Mouse (Mus musculus): Measurements from ENCODE around the gene Psmd9.

Gene Psmd9

GRCm38 (mm10) chr5:123137044-123137909 lies 31.9 kb upstream of the Psmd9 start:
- no peak for ATAC-seq (ENCODE audit: low TSS enrichment)

- no peak for ATAC-seq (ENCODE audit: low TSS enrichment)
These were observed 31.3 kb upstream of the Psmd9 start for GRCm38 (mm10) chr5:123137910-123138229.

- no peak for ATAC-seq (ENCODE audit: low TSS enrichment)
These were observed 30.8 kb upstream of the Psmd9 start for GRCm38 (mm10) chr5:123138230-123138911.

GRCm38 (mm10) chr5:123138953-123139721 lies 30.1 kb upstream of the Psmd9 start:
- ATAC-seq (ENCODE audit: low TSS enrichment): peak; percentile 36

DNA sequence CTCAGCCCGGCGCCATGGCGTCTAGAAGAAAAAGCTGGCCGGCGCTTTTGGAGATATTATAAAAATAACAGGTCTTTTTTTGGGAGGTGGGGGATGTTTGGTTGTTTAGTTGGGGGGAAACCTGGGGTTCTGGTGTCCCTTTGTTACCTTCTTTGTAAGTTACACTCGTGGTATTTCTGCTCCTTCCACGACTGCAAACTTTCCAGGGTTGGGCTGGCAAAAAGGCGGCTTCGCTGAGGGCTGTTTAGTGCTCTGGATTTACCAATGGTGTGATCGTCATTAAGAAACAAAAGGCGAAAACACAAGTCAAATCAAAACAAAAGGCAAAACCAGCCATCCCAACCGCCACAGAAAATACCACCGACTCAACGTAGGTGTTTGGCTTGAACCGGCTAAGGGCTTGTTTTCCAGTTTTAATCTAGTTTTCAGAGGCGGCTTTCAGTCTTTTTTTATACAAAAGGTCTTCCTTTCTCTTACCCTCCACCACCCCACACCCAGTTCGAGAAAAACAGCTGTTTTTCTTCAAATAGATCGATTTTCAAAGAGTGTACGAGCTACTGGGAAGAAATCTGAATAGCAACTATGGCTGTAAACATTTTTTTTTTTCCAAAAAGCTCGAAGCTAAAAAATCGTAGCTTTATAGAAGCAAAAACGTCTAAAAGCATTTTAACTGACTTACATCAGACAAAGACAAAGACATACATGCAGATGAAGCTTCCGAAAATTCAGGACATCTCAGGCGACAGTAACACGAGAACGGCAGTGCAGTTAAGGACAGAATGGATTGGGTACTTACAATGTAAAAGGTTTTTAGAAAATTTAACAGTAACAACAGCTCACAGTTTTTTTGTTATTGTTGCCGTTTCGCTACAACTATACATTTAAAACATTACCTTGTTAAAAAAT lies 29.2 kb upstream of the Psmd9 start:
- no peak for ATAC-seq (ENCODE audit: low TSS enrichment)

DNA sequence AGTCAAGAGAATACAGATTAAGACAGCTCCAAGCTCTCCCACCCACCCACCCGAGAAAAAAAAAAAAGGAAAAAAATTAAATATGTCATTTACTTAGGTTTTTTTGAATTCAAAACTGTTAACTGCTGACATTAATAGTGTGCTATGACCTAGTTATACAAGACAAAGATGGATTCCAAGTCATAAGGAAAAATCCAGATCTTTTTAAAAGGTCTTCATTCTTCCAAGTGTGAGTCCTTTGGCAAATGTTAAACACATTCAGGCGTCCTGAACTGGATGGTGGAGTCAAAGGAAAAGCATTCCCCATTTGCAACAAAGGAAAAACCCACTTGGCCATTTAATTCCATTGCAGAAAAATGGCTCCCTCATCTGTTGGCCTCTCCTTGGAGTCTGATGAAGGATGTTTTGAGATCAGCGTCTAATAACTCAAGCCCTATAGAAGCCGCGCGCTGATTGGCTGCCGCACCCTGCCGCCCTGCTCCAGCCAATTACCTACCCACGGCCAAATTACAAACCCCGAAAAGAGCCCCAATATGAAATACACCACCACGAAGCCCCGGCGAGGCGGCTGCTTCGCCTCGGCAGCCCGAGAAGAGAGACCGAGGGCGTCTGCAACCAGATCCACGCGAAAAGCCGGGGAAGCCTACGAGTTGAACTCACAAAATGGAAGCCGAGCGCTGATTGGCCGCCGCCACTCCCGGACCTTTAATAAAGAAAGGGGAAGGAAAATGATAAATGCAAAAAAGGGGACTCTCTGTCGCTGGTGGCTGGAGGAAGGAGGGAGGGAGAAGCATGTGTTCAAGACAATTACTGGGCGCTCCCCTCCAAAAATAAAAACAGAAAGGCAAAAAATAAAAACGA lies 28.3 kb upstream of the Psmd9 start:
- peak; percentile 50 for ATAC-seq (ENCODE audit: low TSS enrichment)

DNA sequence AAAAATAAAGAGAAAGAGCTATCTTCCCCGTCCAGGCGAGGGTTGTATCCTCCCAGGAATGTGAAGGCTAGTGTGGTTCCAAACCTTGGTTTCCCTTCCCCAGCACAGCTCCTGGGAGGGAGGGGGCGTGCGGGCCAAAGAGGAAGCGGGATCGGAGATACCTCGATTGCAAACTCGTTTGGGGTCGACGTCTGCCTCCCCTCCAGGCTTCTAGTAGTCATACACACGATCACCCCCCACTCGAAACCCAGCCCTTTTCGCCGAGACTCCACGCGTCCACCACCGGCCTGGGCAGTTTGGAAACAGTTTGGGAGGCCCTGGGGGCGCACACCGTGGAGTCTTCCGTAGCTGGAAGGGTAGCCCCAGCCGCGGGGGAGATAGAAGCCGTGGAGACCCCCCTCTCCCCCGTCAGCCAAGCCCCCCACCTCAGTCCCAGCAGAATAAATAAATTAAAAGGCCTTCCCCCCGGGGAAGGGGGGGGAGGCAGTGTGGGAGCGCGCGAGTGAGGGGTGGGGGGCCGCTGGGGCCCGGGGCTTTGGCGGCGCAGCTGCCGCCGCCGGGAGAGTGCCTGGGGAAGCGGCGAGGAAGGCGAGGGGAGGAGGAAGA lies 27.6 kb upstream of the Psmd9 start:
- peak; percentile 17; the same call in 1 of the 2 replicates for ATAC-seq (ENCODE audit: low TSS enrichment)

DNA sequence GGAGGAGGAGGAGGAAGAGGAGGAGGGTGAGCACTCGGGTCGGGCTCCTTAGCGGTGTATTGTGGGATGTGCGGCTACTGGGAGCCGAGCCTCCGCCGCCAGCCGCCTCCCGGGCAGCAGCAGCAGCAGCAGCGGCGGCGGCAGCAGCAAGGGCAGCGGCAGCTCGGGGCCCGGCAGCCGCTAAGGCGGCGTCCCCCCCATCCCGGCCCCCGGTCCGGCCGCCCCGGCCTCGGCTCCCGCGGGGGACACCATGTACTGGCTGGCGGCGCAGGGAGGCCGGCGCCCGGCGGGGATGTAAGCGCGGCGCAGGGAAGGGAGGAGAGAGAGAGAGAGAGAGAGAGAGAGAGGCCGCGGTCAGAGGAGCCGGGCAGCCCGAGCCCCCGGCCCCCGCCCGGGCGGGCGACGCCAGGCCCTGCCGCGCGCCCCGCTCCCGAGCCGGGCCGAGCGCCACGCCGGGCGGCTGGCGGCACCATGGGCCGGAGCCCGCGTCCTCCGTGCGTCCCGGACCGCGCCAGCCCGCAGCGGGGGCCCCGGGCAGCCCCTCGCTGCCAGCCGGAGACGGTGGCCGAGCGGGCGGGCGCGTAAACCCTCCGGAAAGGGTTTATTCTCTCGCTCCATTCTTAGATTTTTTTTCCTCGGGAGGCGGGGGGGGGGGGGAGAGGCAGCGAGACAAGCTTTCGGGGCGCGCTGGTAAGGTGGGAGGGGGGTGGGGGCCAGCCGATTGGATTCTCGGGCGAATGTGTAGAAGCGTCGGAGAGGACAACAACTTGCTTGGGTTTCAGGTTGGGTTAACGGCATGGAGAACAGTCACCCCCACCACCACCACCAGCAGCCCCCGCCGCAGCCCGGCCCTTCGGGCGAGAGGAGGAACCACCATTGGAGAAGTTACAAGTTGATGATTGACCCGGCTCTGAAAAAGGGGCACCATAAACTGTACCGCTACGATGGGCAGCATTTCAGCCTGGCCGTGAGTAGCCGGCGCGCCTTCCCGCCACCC lies 26.8 kb upstream of the Psmd9 start, which contains the start of gene Setd1b:
Gene Setd1b (plus strand): TSS at position 33 of the 997 bp plus-strand sequence.
- ATAC-seq (ENCODE audit: low TSS enrichment): no peak

DNA sequence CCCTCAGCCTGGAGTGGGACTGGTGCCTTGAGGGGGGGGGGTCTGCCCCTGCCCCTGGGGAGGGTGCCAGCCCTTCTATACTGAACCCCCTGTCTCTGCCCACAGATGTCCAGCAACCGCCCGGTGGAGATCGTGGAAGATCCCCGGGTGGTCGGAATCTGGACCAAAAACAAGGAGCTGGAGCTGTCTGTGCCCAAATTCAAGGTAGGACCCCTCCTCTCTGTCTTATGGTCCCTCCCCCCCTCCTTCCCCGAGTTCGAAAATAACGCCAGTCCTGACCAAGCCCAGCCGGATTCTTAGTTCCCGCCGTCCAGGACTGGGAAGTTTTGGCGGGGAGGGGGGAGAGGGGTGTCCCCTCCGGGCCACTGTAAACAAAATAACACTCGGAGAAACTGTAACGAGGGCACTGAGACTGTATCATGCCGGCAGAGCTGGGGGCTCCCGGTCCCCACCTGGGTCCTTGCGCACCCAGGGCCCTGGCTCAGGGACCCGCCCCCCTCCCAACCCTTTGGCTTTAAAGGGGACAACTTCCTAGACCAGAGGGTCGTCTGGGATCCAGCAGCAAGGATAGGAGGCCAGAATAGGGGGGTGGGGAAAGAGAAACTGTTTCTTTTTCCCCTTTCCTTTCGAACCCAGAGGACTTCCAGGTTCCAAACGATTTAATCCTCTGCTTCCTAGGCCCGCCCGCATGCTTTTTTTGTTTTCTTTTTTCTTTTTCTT lies 25.8 kb upstream of the Psmd9 start:
- ATAC-seq (ENCODE audit: low TSS enrichment): no peak

- no peak for ATAC-seq (ENCODE audit: low TSS enrichment)
These were observed 25.1 kb upstream of the Psmd9 start for GRCm38 (mm10) chr5:123143971-123144745.

GRCm38 (mm10) chr5:123144746-123145590 lies 24.2 kb upstream of the Psmd9 start:
- ATAC-seq (ENCODE audit: low TSS enrichment): no peak

DNA sequence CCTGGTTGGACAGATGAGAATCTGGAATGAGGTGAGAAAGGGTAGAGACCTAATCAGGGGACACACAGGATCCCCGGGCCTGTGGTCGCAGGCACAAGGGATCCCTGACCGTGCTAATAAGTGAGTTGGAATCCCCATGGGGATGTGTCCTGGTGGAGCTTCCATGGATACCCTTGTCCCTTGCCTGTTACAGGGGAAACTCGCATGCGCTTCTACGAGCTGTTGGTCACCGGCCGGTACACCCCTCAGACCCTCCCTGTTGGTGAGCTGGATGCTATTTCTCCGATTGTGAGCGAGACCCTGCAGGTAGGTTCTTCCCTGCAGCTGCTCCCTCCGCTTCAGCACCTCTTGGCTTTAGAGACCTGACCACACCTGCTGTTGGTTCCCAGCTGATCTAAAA lies 22.9 kb upstream of the Psmd9 start:
- no peak for ATAC-seq (ENCODE audit: low TSS enrichment)

GRCm38 (mm10) chr5:123147569-123147968 lies 21.6 kb upstream of the Psmd9 start:
- no peak for ATAC-seq (ENCODE audit: low TSS enrichment)

DNA sequence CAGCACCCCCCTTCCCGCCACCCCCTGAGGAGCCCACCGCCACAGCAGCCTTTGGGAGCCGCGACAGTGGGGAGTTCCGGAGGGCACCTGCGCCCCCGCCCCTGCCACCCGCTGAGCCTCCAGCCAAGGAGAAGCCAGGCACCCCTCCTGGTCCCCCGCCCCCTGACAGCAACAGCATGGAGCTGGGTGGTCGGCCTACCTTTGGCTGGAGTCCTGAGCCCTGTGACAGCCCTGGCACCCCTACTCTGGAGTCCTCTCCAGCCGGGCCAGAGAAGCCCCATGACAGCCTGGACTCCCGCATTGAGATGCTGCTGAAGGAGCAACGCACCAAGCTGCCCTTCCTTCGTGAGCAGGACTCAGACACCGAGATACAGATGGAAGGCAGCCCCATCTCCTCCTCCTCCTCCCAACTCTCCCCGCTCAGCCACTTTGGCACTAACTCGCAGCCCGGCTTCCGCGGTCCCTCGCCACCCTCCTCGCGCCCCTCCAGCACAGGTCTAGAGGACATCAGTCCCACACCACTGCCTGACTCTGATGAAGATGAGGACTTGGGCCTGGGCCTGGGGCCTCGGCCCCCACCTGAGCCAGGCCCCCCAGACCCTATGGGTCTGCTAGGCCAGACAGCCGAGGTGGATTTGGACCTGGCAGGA lies 21.0 kb upstream of the Psmd9 start:
- no peak for ATAC-seq (ENCODE audit: low TSS enrichment)

- peak; percentile 70 for ATAC-seq (ENCODE audit: low TSS enrichment)
These were observed 19.5 kb upstream of the Psmd9 start for GRCm38 (mm10) chr5:123149451-123150400.
